Mouse (Mus musculus) small intestine, adult 2 months (tissue): ENCODE results near the gene Serpina1c. TPM values are rescaled to one million over a fixed set of nuclear protein-coding genes. Genes with fewer than 3 reads are reported as not detected.
"Not testable (repeated sequence)": the region's sequence is repeated elsewhere in the genome, so short reads cannot be mapped to it uniquely, and the experiment has no call there.

ENCODE experiments used
- H3K27ac ChIP-seq: fragments of 200-500 bp; 2 replicates; pipeline ENCODE4 v1.5.1; 2012; ENCODE audit warnings: low read depth, low read length, control low read depth, inconsistent platforms; ENCODE audit not compliant: insufficient read depth
- H3K27me3 ChIP-seq: fragments of 200-500 bp; 2 replicates; pipeline ENCODE4 v1.6.1; 2012; ENCODE audit warnings: mild to moderate bottlenecking, moderate library complexity, low read length, inconsistent platforms; ENCODE audit not compliant: control insufficient read depth, insufficient read depth
- H3K36me3 ChIP-seq: fragments of 200-500 bp; 2 replicates; pipeline ENCODE4 v1.6.1; 2012; ENCODE audit warnings: mild to moderate bottlenecking, low read length, control low read depth, inconsistent platforms; ENCODE audit not compliant: control insufficient read depth, insufficient read depth
- H3K4me1 ChIP-seq: fragments of 200-500 bp; 2 replicates; pipeline ENCODE4 v1.6.1; 2012; ENCODE audit warnings: low read length, inconsistent platforms, mixed read lengths; ENCODE audit not compliant: control insufficient read depth, insufficient read depth, insufficient read length
- H3K4me3 ChIP-seq: fragments of 200-500 bp; 2 replicates; pipeline ENCODE4 v1.5.1; 2012; ENCODE audit warnings: low read depth, mild to moderate bottlenecking, control low read depth, inconsistent platforms, low read length, moderate library complexity
- CTCF ChIP-seq: fragments of 200-500 bp; IDR thresholded peaks from 2 replicates; pipeline ENCODE4 v1.5.1; 2012; ENCODE audit warnings: low read depth, mild to moderate bottlenecking, control low read depth, inconsistent platforms, low read length, moderate library complexity, mixed read lengths; ENCODE audit not compliant: insufficient replicate concordance, insufficient read length; ENCODE audit errors: extremely low read depth
- POLR2A ChIP-seq: fragments of 200-500 bp; IDR thresholded peaks from 2 replicates; pipeline ENCODE4 v1.6.1; 2012; ENCODE audit warnings: low read depth, mild to moderate bottlenecking, control low read depth, inconsistent platforms, low read length, moderate library complexity
- WGBS: fragments of 180-500 bp; shearing (Covaris S2); methylation state at CpG from one replicate; pipeline ENCODE4 v1.1.7; 2018; 5-methylcytosine and 5-hydroxymethylcytosine counted together
- polyA plus RNA-seq: library from polyadenylated mRNA; depleted of rRNA; stranded (reverse); fragments of >200 nt; gene quantifications from 2 replicates; pipeline ENCODE4 v1.2.3, GENCODE M21; 2012; rRNA removed

Serpina1c gene
- polyA plus RNA-seq, result 0.20 and 0.84 TPM in 2 replicates

GRCm38 (mm10) chr12:103904837-103905340, at the start of gene Serpina1c:
Gene Serpina1c (minus strand): TSS chr12:103904887.
- H3K27ac ChIP-seq, result not testable (repeated sequence)

GRCm38 (mm10) chr12:103952972-103953371, 48.3 kb upstream of the Serpina1c start:
- H3K4me1 ChIP-seq, H3K36me3 ChIP-seq, H3K27ac ChIP-seq, H3K27me3 ChIP-seq, H3K4me3 ChIP-seq: not testable (repeated sequence)
- 75% methylated on average over 3 of the region's 3 CpGs for WGBS

More at GRCm38 (mm10) chr12:103904837-103905340, at the start of gene Serpina1c:
- H3K36me3 ChIP-seq, H3K4me1 ChIP-seq, H3K4me3 ChIP-seq, H3K27me3 ChIP-seq: not testable (repeated sequence)
- WGBS, result 42% methylated on average over 4 of the region's 4 CpGs

GRCm38 (mm10) chr12:103946243-103946642, 41.6 kb upstream of the Serpina1c start:
- Histone ChIP-seq H3K4me1 (no peaks in the 10 kb centered on the region), H3K27ac (no peak overlapping the region), H3K4me3 (no peak overlapping the region), H3K27me3 (no peaks in the 10 kb centered on the region), H3K36me3 (no peaks in the 10 kb centered on the region)
- 85% methylated on average over 4 of the region's 4 CpGs for WGBS
- no peak for TF ChIP-seq POLR2A
- TF ChIP-seq CTCF, result no peak

- not testable (repeated sequence) for H3K27me3 ChIP-seq, H3K27ac ChIP-seq, H3K4me1 ChIP-seq, H3K36me3 ChIP-seq, H3K4me3 ChIP-seq
- WGBS, result 81% methylated on average over 12 of the region's 16 CpGs
Measured at GRCm38 (mm10) chr12:103909181-103909580, 4.5 kb upstream of the Serpina1c start.

GRCm38 (mm10) chr12:103907746-103908145, 3.1 kb upstream of the Serpina1c start:
- not testable (repeated sequence) for H3K27ac ChIP-seq, H3K4me1 ChIP-seq, H3K27me3 ChIP-seq, H3K4me3 ChIP-seq, H3K36me3 ChIP-seq
- WGBS, result 45% methylated on average over 1 of the region's 1 CpGs

GRCm38 (mm10) chr12:103901929-103902328, 2.8 kb downstream of the Serpina1c start:
- not testable (repeated sequence) for H3K27me3 ChIP-seq, H3K36me3 ChIP-seq, H3K4me1 ChIP-seq, H3K4me3 ChIP-seq, H3K27ac ChIP-seq
- 71% methylated on average over 3 of the region's 3 CpGs for WGBS

GRCm38 (mm10) chr12:103866873-103867272, 37.8 kb downstream of the Serpina1c start:
- not testable (repeated sequence) for H3K27me3 ChIP-seq, H3K4me3 ChIP-seq, H3K27ac ChIP-seq, H3K36me3 ChIP-seq, H3K4me1 ChIP-seq
- 33% methylated on average over 1 of the region's 1 CpGs for WGBS

- WGBS, result 48% methylated on average over 9 of the region's 9 CpGs
- not testable (repeated sequence) for H3K4me3 ChIP-seq, H3K27me3 ChIP-seq, H3K4me1 ChIP-seq, H3K36me3 ChIP-seq, H3K27ac ChIP-seq
Measured at GRCm38 (mm10) chr12:103863101-103863974, 41.3 kb downstream of the Serpina1c start, which contains the start of gene Serpina1a. Gene Serpina1a (minus strand): TSS chr12:103863562.
